Mouse (Mus musculus) E14TG2a.4 (cell line): ENCODE measurements around the gene Bean1.

Experiments
- CTCF ChIP-seq: conservative IDR thresholded peaks from 2 replicates; pipeline ENCODE4 v1.5.1; 2014; ENCODE audit warnings: low read length
- NANOG ChIP-seq: IDR thresholded peaks from 2 replicates; pipeline ENCODE4 v1.6.1; 2014; ENCODE audit warnings: borderline replicate concordance, low read length, mixed read lengths
- POU5F1 ChIP-seq: IDR thresholded peaks from 2 replicates; pipeline ENCODE4 v1.6.1; 2014; ENCODE audit warnings: low read length, borderline replicate concordance

GRCm38 (mm10) chr8:104249442-104249996, 79.3 kb downstream of the Bean1 start:
- TF ChIP-seq CTCF (no peak), NANOG (no peak), POU5F1 (no peak)
